Mouse (Mus musculus): ENCODE results near the gene 2210011C24Rik. TPM values are rescaled to one million over a fixed set of nuclear protein-coding genes. Genes with fewer than 3 reads are reported as not detected.
"Not testable (repeated sequence)": the region's sequence is repeated elsewhere in the genome, so short reads cannot be mapped to it uniquely, and the experiment has no call there.

2210011C24Rik gene
- polyA plus RNA-seq, 1 experiment = 1.4 TPM

- no peak for DNase-seq (ENCODE audit: extremely low spot score in 1 of 2, low spot score in 1 of 2)
Observed at GRCm38 (mm10) chr8:84021096-84021495, 9.1 kb upstream of the 2210011C24Rik start, which contains the start of gene Palm3. TSS of gene Palm3 (plus strand) at chr8:84021471.

GRCm38 (mm10) chr8:84019738-84020137 is 7.8 kb upstream of the 2210011C24Rik start:
- DNase-seq (ENCODE audit: extremely low spot score in 1 of 2, low spot score in 1 of 2) = no peak

GRCm38 (mm10) chr8:84015833-84016232 is 3.9 kb upstream of the 2210011C24Rik start:
- DNase-seq (ENCODE audit: extremely low spot score in 1 of 2, low spot score in 1 of 2) = no peak

GRCm38 (mm10) chr8:84012499-84013165 is 661 bp upstream of the 2210011C24Rik start:
- no peak for DNase-seq (ENCODE audit: extremely low spot score in 1 of 2, low spot score in 1 of 2)

- peak in 1 of 2 experiments; percentile 63 for DNase-seq (ENCODE audit: extremely low spot score in 1 of 2, low spot score in 1 of 2)
Observed at GRCm38 (mm10) chr8:84010625-84011611, 1.1 kb downstream of the 2210011C24Rik start.

- peak in 1 of 2 experiments; percentile 92 for DNase-seq (ENCODE audit: extremely low spot score in 1 of 2, low spot score in 1 of 2)
Observed at GRCm38 (mm10) chr8:84009876-84010275, 2.1 kb downstream of the 2210011C24Rik start.

- DNase-seq (ENCODE audit: extremely low spot score in 1 of 2, low spot score in 1 of 2) = no peak
Observed at GRCm38 (mm10) chr8:84008362-84008761, 3.6 kb downstream of the 2210011C24Rik start.

GRCm38 (mm10) chr8:84005502-84005901 is 6.5 kb downstream of the 2210011C24Rik start:
- DNase-seq (ENCODE audit: extremely low spot score in 1 of 2, low spot score in 1 of 2) = not testable (repeated sequence)

- DNase-seq (ENCODE audit: extremely low spot score in 1 of 2, low spot score in 1 of 2) = peak; percentile 84 to 92
Observed at GRCm38 (mm10) chr8:84004533-84005201, 7.3 kb downstream of the 2210011C24Rik start.

GRCm38 (mm10) chr8:84003612-84004246 is 8.2 kb downstream of the 2210011C24Rik start:
- no peak for DNase-seq (ENCODE audit: extremely low spot score in 1 of 2, low spot score in 1 of 2)

- no peak for DNase-seq (ENCODE audit: extremely low spot score in 1 of 2, low spot score in 1 of 2)
Observed at GRCm38 (mm10) chr8:84002957-84003611, 8.9 kb downstream of the 2210011C24Rik start.

- DNase-seq (ENCODE audit: extremely low spot score in 1 of 2, low spot score in 1 of 2) = no peak
Observed at GRCm38 (mm10) chr8:84001281-84002000, 10.5 kb downstream of the 2210011C24Rik start, which contains the start of gene 1700067K01Rik. TSS of gene 1700067K01Rik (plus strand) at chr8:84001502.

- no peak for DNase-seq (ENCODE audit: extremely low spot score in 1 of 2, low spot score in 1 of 2)
Observed at GRCm38 (mm10) chr8:83999825-84000224, 12.1 kb downstream of the 2210011C24Rik start.

- DNase-seq (ENCODE audit: extremely low spot score in 1 of 2, low spot score in 1 of 2) = no peak
Observed at GRCm38 (mm10) chr8:83999057-83999705, 12.8 kb downstream of the 2210011C24Rik start.

GRCm38 (mm10) chr8:83998231-83999056 is 13.5 kb downstream of the 2210011C24Rik start:
- peak in 1 of 2 experiments; percentile 50 for DNase-seq (ENCODE audit: extremely low spot score in 1 of 2, low spot score in 1 of 2)

GRCm38 (mm10) chr8:83997511-83998141 is 14.3 kb downstream of the 2210011C24Rik start, which contains the start of gene Samd1:
TSS of gene Samd1 (plus strand) at chr8:83997672.
- peak in 1 of 2 experiments; percentile 52 for DNase-seq (ENCODE audit: extremely low spot score in 1 of 2, low spot score in 1 of 2)

Measured in frontal cortex, adult 2 months (tissue).